In the genomic region with DNA sequence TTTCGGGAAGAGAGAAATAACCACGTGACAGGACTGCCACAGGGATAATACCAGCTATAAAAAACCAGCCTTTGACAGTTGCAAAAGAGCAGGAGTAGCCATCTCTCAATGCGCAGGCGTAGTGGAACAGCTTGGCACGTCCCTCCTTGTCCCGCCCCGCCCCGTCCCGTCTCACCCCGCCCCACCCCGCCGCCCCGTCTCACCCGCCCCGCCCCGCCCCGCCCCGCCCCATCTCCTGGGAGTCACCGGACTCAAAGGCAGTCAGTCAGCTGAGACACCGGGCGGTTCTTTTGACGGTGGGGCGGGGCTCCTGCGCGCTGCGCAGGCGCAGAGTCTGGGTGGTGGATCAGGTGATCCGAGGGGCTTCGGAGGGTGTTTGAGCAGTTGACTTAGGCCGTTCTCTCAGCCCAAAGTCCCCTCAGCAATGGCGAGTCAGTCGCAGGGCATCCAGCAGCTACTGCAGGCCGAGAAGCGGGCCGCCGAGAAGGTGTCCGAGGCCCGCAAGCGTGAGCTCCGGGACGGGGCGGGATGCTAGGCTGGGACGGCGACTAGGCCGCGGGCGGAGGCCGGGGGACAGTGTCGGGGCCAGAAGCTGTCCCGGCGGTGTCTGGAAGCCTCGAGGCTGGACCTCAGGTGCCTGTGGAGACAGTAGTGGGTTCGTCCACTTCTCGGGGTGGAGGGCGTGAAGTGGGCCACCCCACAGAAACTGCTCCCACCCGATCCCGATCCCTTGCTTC, we compare ENCODE assay signal across 8 mouse cellular contexts. TPM values are rescaled to one million over a fixed set of nuclear protein-coding genes. Genes with fewer than 3 reads are reported as not detected.
DNase-seq lines count a peak whose midpoint lies in the region; ATAC-seq and TF ChIP-seq lines count a peak whose summit lies in the region.

A gene (plus strand): TSS at position 279 of the 737 bp plus-strand sequence.

- peak; percentile 90 for ATAC-seq in embryonic facial prominence, embryonic 12.5 days (ENCODE audit: insufficient number of reproducible peaks, insufficient read depth, low FRiP score, low TSS enrichment)
- peak; percentile 95 for ATAC-seq in limb, embryonic 14.5 days (ENCODE audit: low FRiP score, low read depth)
- peak; percentile 95 for ATAC-seq in midbrain, postnatal 0 days (ENCODE audit: low FRiP score)

- peak within 1 kb of the TSS; percentile 87 for H3K27ac ChIP-seq in embryonic facial prominence, embryonic 12.5 days
- peak within 1 kb of the TSS; percentile 96 for H3K27ac ChIP-seq in kidney, adult 2 months (ENCODE audit: insufficient read depth, low read depth, low read length)
- peak within 1 kb of the TSS; percentile 81 for H3K27ac ChIP-seq in limb, embryonic 14.5 days (replicated peaks; ENCODE audit: low read depth, low read length)
- H3K27ac ChIP-seq in midbrain, postnatal 0 days (ENCODE audit: low read depth, low read length), result peak within 1 kb of the TSS; percentile 78

- DNase-seq in 3134 (ENCODE audit: extremely low read depth, insufficient read length, low spot score), result peak; percentile 98
- DNase-seq in adrenal gland, postnatal 25 days, result peak; percentile 97
- DNase-seq in heart, adult 18-20 months, result peak; percentile 97 to 98
- DNase-seq in kidney, adult 2 months, result peak; percentile 99
- DNase-seq in limb, embryonic 14.5 days (ENCODE audit: low spot score), result peak; percentile 91
- DNase-seq in midbrain, postnatal 0 days (ENCODE audit: low spot score), result peak; percentile 95
- DNase-seq in spleen, postnatal 14 days (ENCODE audit: low spot score in 2 of 2), result peak; percentile 87 to 88

- peak within 1 kb of the TSS; percentile 78 for H3K4me2 ChIP-seq in embryonic facial prominence, embryonic 12.5 days (replicated peaks)
- H3K4me2 ChIP-seq in limb, embryonic 14.5 days (replicated peaks; ENCODE audit: low read depth, low read length, severe bottlenecking), result peak within 1 kb of the TSS; percentile 83
- peak within 1 kb of the TSS; percentile 66 for H3K4me2 ChIP-seq in midbrain, postnatal 0 days (ENCODE audit: low read depth, low read length, poor library complexity, severe bottlenecking)

- peak within 1 kb of the TSS; percentile 78 for H3K4me3 ChIP-seq in embryonic facial prominence, embryonic 12.5 days
- H3K4me3 ChIP-seq in kidney, adult 2 months (ENCODE audit: insufficient read depth, low read depth, low read length), result peak within 1 kb of the TSS; percentile 98
- H3K4me3 ChIP-seq in limb, embryonic 14.5 days (replicated peaks; ENCODE audit: low read length), result peak within 1 kb of the TSS; percentile 94
- H3K4me3 ChIP-seq in midbrain, postnatal 0 days (ENCODE audit: low read depth, low read length), result peak within 1 kb of the TSS; percentile 79

- no peaks in the 10 kb centered on the region for H3K9me3 ChIP-seq in embryonic facial prominence, embryonic 12.5 days
- H3K9me3 ChIP-seq in limb, embryonic 14.5 days (ENCODE audit: control insufficient read depth, low read length), result no peaks in the 10 kb centered on the region
- no peaks in the 10 kb centered on the region for H3K9me3 ChIP-seq in midbrain, postnatal 0 days (ENCODE audit: low read length)

- H3K4me1 ChIP-seq in embryonic facial prominence, embryonic 12.5 days, result peaks cover 29% of the 10 kb centered on the region
- peaks cover 13% of the 10 kb centered on the region; the same call in 1 of the 2 replicates for H3K4me1 ChIP-seq in kidney, adult 2 months (ENCODE audit: control insufficient read depth, insufficient read depth, low read length)
- H3K4me1 ChIP-seq in limb, embryonic 14.5 days (ENCODE audit: control insufficient read depth, insufficient read depth, low read length), result peaks cover 12% of the 10 kb centered on the region
- H3K4me1 ChIP-seq in midbrain, postnatal 0 days (ENCODE audit: insufficient read depth, low read length), result peaks cover 10% of the 10 kb centered on the region

- 1% methylated on average over 55 of the region's 57 CpGs for WGBS in embryonic facial prominence, embryonic 12.5 days
- whole genome bisulfite sequencing in kidney, adult 2 months, result under 1% methylated on average over 57 of the region's 57 CpGs
- WGBS in limb, embryonic 14.5 days, result 2% methylated on average over 54 of the region's 57 CpGs
- WGBS in midbrain, postnatal 0 days, result under 1% methylated on average over 45 of the region's 57 CpGs

- no peak for TF ChIP-seq CTCF in kidney, adult 2 months (conservative IDR thresholded peaks at IDR 0.05; ENCODE audit: insufficient read depth, insufficient read length, low read depth, low read length)
- no peak for TF ChIP-seq CTCF in midbrain, postnatal 0 days (IDR thresholded peaks at IDR 0.05)

- H3K27me3 ChIP-seq in embryonic facial prominence, embryonic 12.5 days, result no peaks in the 10 kb centered on the region
- no peaks in the 10 kb centered on the region for H3K27me3 ChIP-seq in kidney, adult 2 months (replicated peaks; ENCODE audit: control insufficient read depth, insufficient read depth, low read length)
- no peaks in the 10 kb centered on the region for H3K27me3 ChIP-seq in limb, embryonic 14.5 days (ENCODE audit: control insufficient read depth, insufficient read depth, low read length)
- H3K27me3 ChIP-seq in midbrain, postnatal 0 days (ENCODE audit: insufficient read depth, low read length), result no peaks in the 10 kb centered on the region

- peaks cover 15% of the 10 kb centered on the region for H3K36me3 ChIP-seq in embryonic facial prominence, embryonic 12.5 days
- H3K36me3 ChIP-seq in kidney, adult 2 months (ENCODE audit: control insufficient read depth, insufficient read depth, low read length), result peaks cover 5% of the 10 kb centered on the region; the same call in 1 of the 2 replicates
- peaks cover 13% of the 10 kb centered on the region for H3K36me3 ChIP-seq in limb, embryonic 14.5 days (ENCODE audit: control insufficient read depth, insufficient read depth, low read length)
- H3K36me3 ChIP-seq in midbrain, postnatal 0 days (ENCODE audit: insufficient read depth, low read length), result 0 out of 2 replicates have a peak, but pooled peaks cover 3% of the 10 kb centered on the region

- H3K9ac ChIP-seq in embryonic facial prominence, embryonic 12.5 days, result peak within 1 kb of the TSS; percentile 93
- peak within 1 kb of the TSS; percentile 93 for H3K9ac ChIP-seq in limb, embryonic 14.5 days (ENCODE audit: low read depth, low read length, severe bottlenecking)
- peak within 1 kb of the TSS; percentile 83 for H3K9ac ChIP-seq in midbrain, postnatal 0 days (replicated peaks; ENCODE audit: low read length, poor library complexity, severe bottlenecking)

- TF ChIP-seq POLR2A in kidney, adult 2 months (IDR thresholded peaks at IDR 0.05; ENCODE audit: low read depth, low read length), result peak; percentile 44
- TF ChIP-seq POLR2A in limb, embryonic 14.5 days (IDR thresholded peaks at IDR 0.05; ENCODE audit: borderline replicate concordance, extremely low read depth, insufficient read depth, insufficient read length), result peak; percentile 81; the same call in 1 of the 2 replicates

RNA-seq across cellular contexts. Expression of the gene that starts here (rescaled TPM):
- 178 and 188 TPM in 2 replicates for total RNA-seq in adrenal gland, postnatal 25 days (2021)
- polyA plus RNA-seq in embryonic facial prominence, embryonic 12.5 days (2016; fragmentation: Nextera tagmentation; extraction: Ambion mirVana), result 302 TPM in 2 replicates
- 100 to 1,000 TPM; 143 to 157 TPM for total RNA-seq in heart, adult 18-20 months (2021)
- 76.1 and 117 TPM in 2 replicates for polyA plus RNA-seq in kidney, adult 2 months (2012; rRNA removed)
- 105 and 138 TPM in 2 replicates for polyA plus RNA-seq in limb, embryonic 14.5 days (2012; rRNA removed)
- 289 and 304 TPM in 2 replicates for polyA plus RNA-seq in limb, embryonic 14.5 days (2014; fragmentation: Nextera tagmentation; extraction: Ambion mirVana)
- total RNA-seq in midbrain, postnatal 0 days (2014; rRNA removed), result 142 and 202 TPM in 2 replicates
- 356 and 357 TPM in 2 replicates for polyA plus RNA-seq in midbrain, postnatal 0 days (2015; fragmentation: Nextera tagmentation; extraction: Ambion mirVana)

Comparison
In these comparisons a context has a peak if more than half of its experiments do, and no peak if none do; other contexts are left out.
1. Peak in every context shown above with its lines: DNase-seq, ATAC-seq, H3K4me3 ChIP-seq and H3K27ac ChIP-seq.